Mouse (Mus musculus) thymus, adult 2 months (tissue): ENCODE results near the gene Wdr19.

ENCODE experiments used
- CTCF ChIP-seq: fragments of 200-500 bp; IDR thresholded peaks from 2 replicates; pipeline ENCODE4 v1.5.1; 2012; ENCODE audit warnings: mild to moderate bottlenecking, control low read depth, low read length, moderate library complexity, borderline replicate concordance; ENCODE audit not compliant: control insufficient read depth, poor library complexity, insufficient read depth; ENCODE audit errors: extremely low read depth
- POLR2A ChIP-seq: fragments of 200-500 bp; IDR thresholded peaks from 2 replicates; pipeline ENCODE4 v1.6.1; 2012; ENCODE audit warnings: mild to moderate bottlenecking, low read length, control low read depth, moderate library complexity; ENCODE audit not compliant: control insufficient read depth, poor library complexity, insufficient read depth; ENCODE audit errors: extremely low read depth

- TF ChIP-seq CTCF: no peak
- no peak for TF ChIP-seq POLR2A
Observed at GRCm38 (mm10) chr5:65151767-65152166, 47.7 kb upstream of the Wdr19 start.
